Mouse (Mus musculus) testis, adult 2 months (tissue): ENCODE results near the gene Alppl2. TPM values are rescaled to one million over a fixed set of nuclear protein-coding genes. Genes with fewer than 3 reads are reported as not detected.

ENCODE experiments used
- H3K27ac ChIP-seq: fragments of 200-500 bp; 2 replicates; pipeline ENCODE4 v1.5.1; 2012; ENCODE audit warnings: low read depth, low read length; ENCODE audit not compliant: control insufficient read depth, insufficient read depth
- H3K27me3 ChIP-seq: fragments of 200-500 bp; 2 replicates; pipeline ENCODE4 v1.6.1; 2012; ENCODE audit warnings: mild to moderate bottlenecking, low read length, moderate library complexity; ENCODE audit not compliant: control insufficient read depth, insufficient read depth
- H3K36me3 ChIP-seq: fragments of 200-500 bp; 2 replicates; pipeline ENCODE4 v1.6.1; 2012; ENCODE audit warnings: mild to moderate bottlenecking, low read length; ENCODE audit not compliant: control insufficient read depth, insufficient read depth
- H3K4me1 ChIP-seq: fragments of 200-500 bp; 2 replicates; pipeline ENCODE4 v1.6.1; 2012; ENCODE audit warnings: low read length; ENCODE audit not compliant: control insufficient read depth, insufficient read depth
- H3K4me3 ChIP-seq: fragments of 200-500 bp; 2 replicates; pipeline ENCODE4 v1.5.1; 2012; ENCODE audit warnings: low read depth, mild to moderate bottlenecking, low read length, moderate library complexity, mixed read lengths; ENCODE audit not compliant: control insufficient read depth
- CTCF ChIP-seq: fragments of 200-500 bp; IDR thresholded peaks from 2 replicates; pipeline ENCODE4 v1.5.1; 2012; ENCODE audit warnings: low read depth, mild to moderate bottlenecking, inconsistent platforms, low read length, moderate library complexity; ENCODE audit not compliant: control insufficient read depth, insufficient read depth, insufficient replicate concordance
- POLR2A ChIP-seq: fragments of 200-500 bp; IDR thresholded peaks from 2 replicates; pipeline ENCODE4 v1.6.1; 2012; ENCODE audit warnings: low read depth, mild to moderate bottlenecking, inconsistent platforms, low read length, moderate library complexity; ENCODE audit not compliant: control insufficient read depth
- polyA plus RNA-seq: library from polyadenylated mRNA; depleted of rRNA; stranded (reverse); fragments of >200 nt; gene quantifications from 2 replicates; pipeline ENCODE4 v1.2.3, GENCODE M21; 2012; rRNA removed

The Alppl2 gene
- 2.2 and 3.6 TPM in 2 replicates for polyA plus RNA-seq

DNA sequence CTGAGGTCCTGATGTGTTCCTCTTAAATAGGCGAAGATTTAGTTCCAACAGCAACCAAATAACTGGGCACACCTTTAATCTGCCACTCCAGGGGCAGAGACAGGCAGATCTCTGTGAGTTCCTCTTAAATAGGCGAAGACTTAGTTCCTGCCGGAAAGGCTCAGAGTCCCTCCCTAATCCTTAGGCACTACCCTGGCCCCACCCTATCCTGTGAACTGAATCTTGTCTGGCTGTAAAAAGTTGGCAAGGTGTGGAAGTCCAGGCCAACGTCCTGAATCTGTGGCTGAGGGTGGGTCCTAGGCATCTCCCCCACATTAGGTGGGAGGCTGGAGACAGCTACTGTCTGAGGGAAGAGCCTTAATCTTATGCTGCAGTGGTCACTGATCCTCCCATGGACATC lies at the start of gene Alppl2:
Gene Alppl2, minus strand, starts transcription at position 101 of the 400 bp plus-strand sequence.
- no peak within 1 kb of the TSS for H3K4me3 ChIP-seq
- TF ChIP-seq POLR2A (no peak), CTCF (no peak)
- no peaks in the 10 kb centered on the region for H3K27me3 ChIP-seq
- H3K36me3 ChIP-seq, result no peaks in the 10 kb centered on the region
- H3K4me1 ChIP-seq, result peaks cover 14% of the 10 kb centered on the region
- no peak within 1 kb of the TSS for H3K27ac ChIP-seq

DNA sequence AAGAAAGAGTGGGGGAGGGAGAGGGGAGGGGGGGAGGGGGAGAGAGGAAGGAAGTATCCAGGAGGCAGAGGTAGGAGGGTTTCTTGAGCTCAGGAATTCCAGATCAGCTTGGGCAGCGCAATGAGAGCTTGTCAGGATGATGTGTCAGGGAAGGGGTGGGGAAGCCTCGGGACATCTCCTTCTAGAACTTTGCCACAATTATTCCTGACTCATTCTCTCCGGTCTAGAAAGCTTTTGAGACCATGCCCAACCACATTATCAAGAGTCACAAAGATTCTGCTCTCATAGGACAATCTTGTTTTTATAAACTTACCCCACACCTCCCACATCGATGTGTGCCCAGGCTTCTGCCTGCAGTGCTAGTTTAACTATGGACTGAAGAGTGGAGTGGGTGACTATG lies 42.1 kb upstream of the Alppl2 start:
- H3K36me3 ChIP-seq, result no peaks in the 10 kb centered on the region
- H3K27me3 ChIP-seq, result no peaks in the 10 kb centered on the region
- H3K4me3 ChIP-seq, result no peak overlapping the region
- H3K4me1 ChIP-seq, result no peaks in the 10 kb centered on the region
- TF ChIP-seq POLR2A, result no peak
- TF ChIP-seq CTCF, result no peak
- no peak overlapping the region for H3K27ac ChIP-seq

DNA sequence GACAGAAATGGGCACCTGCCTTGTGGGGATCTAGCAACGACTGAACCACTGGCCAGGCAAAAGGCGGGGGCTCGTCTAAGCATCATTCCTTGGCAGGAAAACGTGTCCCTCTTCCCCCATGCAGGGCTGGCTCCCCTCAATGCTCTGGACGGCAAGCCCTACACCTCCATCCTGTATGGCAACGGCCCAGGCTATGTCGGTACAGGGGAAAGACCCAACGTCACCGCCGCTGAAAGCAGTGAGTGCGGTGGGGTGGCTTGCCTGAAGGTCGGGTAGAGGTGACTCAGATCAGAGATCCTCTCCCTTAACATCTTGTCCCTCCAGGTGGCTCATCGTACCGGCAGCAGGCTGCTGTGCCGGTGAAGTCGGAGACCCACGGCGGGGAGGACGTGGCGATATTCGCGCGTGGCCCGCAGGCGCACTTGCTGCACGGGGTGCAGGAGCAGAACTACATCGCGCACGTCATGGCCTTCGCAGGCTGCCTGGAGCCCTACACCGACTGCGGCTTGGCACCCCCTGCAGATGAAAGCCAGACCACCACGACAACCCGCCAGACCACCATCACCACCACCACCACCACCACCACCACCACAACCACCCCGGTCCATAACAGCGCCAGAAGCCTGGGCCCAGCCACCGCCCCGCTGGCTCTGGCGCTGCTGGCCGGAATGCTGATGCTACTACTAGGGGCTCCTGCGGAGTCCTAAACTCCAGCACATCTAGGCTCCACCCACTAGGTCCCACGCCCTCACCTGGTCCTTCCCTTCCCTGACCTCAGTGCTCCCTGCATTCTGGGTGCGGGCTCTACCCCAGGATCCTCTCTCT lies 37.7 kb upstream of the Alppl2 start:
- H3K4me1 ChIP-seq, result no peaks in the 10 kb centered on the region
- no peak overlapping the region for H3K4me3 ChIP-seq
- H3K27me3 ChIP-seq, result no peaks in the 10 kb centered on the region
- no peaks in the 10 kb centered on the region for H3K36me3 ChIP-seq
- TF ChIP-seq POLR2A (no peak), CTCF (no peak)
- H3K27ac ChIP-seq, result no peak overlapping the region

GRCm38 (mm10) chr1:87124673-87125072 lies 34.9 kb upstream of the Alppl2 start, which contains the start of gene Akp3:
Gene Akp3, plus strand, starts transcription at chr1:87124973.
- H3K27me3 ChIP-seq, result no peaks in the 10 kb centered on the region
- TF ChIP-seq CTCF (no peak), POLR2A (no peak)
- H3K4me1 ChIP-seq, result no peaks in the 10 kb centered on the region
- H3K4me3 ChIP-seq, result no peak within 1 kb of the TSS
- no peak within 1 kb of the TSS for H3K27ac ChIP-seq
- H3K36me3 ChIP-seq, result no peaks in the 10 kb centered on the region

DNA sequence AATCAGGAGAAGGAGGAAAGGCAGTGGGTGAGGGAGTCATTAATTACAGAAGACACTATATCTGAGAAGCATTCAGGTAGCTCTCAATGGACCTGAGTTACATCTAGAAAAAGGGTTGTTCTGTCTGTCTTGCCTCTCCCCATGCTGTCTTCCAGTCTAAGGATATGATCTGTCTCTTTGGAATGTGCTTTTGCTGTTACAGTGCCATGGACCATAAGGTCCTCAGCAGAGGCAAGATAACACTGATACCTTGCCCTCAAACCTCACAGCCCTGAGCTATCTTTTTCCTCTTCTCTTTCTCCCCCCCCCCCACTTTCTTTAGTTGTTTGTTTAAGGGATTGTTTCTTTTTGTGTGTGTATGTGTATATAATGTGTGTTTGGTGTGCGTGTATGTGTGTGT lies 25.1 kb upstream of the Alppl2 start:
- Histone ChIP-seq H3K4me1 (no peaks in the 10 kb centered on the region), H3K27ac (no peak overlapping the region), H3K4me3 (no peak overlapping the region), H3K36me3 (no peaks in the 10 kb centered on the region), H3K27me3 (no peaks in the 10 kb centered on the region)
- TF ChIP-seq POLR2A (no peak), CTCF (no peak)

DNA sequence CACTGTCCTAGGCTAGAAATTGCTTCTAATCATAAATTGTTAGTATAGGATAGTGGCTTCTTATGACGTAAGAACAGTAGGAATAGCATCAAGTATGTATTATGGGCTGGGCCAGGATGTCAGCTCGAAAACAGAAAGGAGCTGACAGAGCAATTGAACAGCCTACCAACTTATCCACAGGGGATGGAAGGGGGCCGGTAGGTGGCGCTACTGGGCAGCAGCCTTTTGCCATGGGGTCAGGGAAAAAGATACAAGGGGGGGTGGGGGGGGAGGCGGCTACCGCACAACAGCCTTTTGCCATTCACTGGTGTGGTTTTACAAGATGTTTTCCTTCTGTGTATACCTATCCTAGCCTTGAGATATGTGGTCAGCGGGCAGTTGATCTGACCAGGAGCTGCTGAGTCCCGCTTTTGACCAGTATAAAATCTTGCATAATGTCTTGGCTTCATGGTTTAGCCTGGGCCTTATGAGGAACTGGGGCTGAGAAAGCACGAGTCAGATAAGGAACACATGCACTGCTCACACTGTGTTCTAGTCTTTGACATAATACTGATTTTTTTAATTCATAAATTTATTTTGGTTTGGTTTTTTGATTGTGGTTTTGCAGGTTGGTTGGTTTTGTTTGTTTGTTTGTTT lies 22.1 kb upstream of the Alppl2 start:
- no peak overlapping the region for H3K27ac ChIP-seq
- H3K4me3 ChIP-seq, result no peak overlapping the region
- TF ChIP-seq POLR2A, result no peak
- peak; percentile 53; the same call in 1 of the 2 replicates for TF ChIP-seq CTCF
- H3K4me1 ChIP-seq, result no peaks in the 10 kb centered on the region
- no peaks in the 10 kb centered on the region for H3K36me3 ChIP-seq
- H3K27me3 ChIP-seq, result no peaks in the 10 kb centered on the region

DNA sequence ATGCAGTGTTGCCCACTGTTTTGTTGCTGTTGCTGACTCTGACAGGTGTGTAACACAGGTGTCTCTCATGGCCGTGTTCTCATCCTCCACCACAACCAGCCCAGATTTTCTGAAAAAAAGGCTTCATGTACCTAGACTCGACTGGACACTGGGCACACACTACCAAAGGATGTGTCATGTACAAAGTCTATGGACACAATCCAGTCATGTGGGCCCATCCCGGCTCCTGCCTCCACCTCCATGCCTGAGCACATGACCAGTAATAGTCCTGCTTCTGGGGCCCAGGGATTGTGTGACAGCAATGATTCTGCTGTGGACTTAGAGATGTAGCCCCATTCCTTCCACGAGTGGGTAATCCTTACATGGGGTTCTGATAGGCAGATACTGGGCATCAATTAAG lies 18.8 kb upstream of the Alppl2 start:
- Histone ChIP-seq H3K4me3 (no peak overlapping the region), H3K27ac (no peak overlapping the region)

More for the DNA sequence above, 18.8 kb upstream of the Alppl2 start:
- H3K27me3 ChIP-seq, result no peaks in the 10 kb centered on the region
- no peaks in the 10 kb centered on the region for H3K4me1 ChIP-seq
- no peaks in the 10 kb centered on the region for H3K36me3 ChIP-seq
- TF ChIP-seq CTCF (no peak), POLR2A (no peak)
